Mouse (Mus musculus) thymus, adult 2 months (tissue): ENCODE measurements at regions not wholly inside any gene's neighbourhood (a gene's known extent, or its start where the extent isn't known, plus 50 kb on each side); places are given as distances from the start of the nearest gene placed in this dataset.

Experiments
- DNase-seq: peaks from one replicate; pipeline ENCODE4 v3.0.0; 2021
- H3K27ac ChIP-seq: fragments of 200-500 bp; 2 replicates; pipeline ENCODE4 v1.5.1; 2012; ENCODE audit warnings: low read length, control low read depth; ENCODE audit not compliant: control insufficient read depth, insufficient read depth
- H3K27me3 ChIP-seq: fragments of 200-500 bp; 2 replicates; pipeline ENCODE4 v1.6.1; 2012; ENCODE audit warnings: mild to moderate bottlenecking, low read length, moderate library complexity, mixed read lengths; ENCODE audit not compliant: control insufficient read depth, insufficient read depth
- H3K36me3 ChIP-seq: fragments of 200-500 bp; 2 replicates; pipeline ENCODE4 v1.6.1; 2012; ENCODE audit warnings: mild to moderate bottlenecking, low read length, moderate library complexity; ENCODE audit not compliant: control insufficient read depth, insufficient read depth
- H3K4me1 ChIP-seq: fragments of 200-500 bp; replicated peaks from 2 replicates; pipeline ENCODE4 v1.6.1; 2012; ENCODE audit warnings: low read length; ENCODE audit not compliant: control insufficient read depth, insufficient read depth
- H3K4me3 ChIP-seq: fragments of 200-500 bp; 2 replicates; pipeline ENCODE4 v1.5.1; 2012; ENCODE audit warnings: mild to moderate bottlenecking, low read length, control low read depth, moderate library complexity; ENCODE audit not compliant: control insufficient read depth, insufficient read depth
- CTCF ChIP-seq: fragments of 200-500 bp; IDR thresholded peaks from 2 replicates; pipeline ENCODE4 v1.5.1; 2012; ENCODE audit warnings: mild to moderate bottlenecking, control low read depth, low read length, moderate library complexity, borderline replicate concordance; ENCODE audit not compliant: control insufficient read depth, poor library complexity, insufficient read depth; ENCODE audit errors: extremely low read depth
- POLR2A ChIP-seq: fragments of 200-500 bp; IDR thresholded peaks from 2 replicates; pipeline ENCODE4 v1.6.1; 2012; ENCODE audit warnings: mild to moderate bottlenecking, low read length, control low read depth, moderate library complexity; ENCODE audit not compliant: control insufficient read depth, poor library complexity, insufficient read depth; ENCODE audit errors: extremely low read depth
- WGBS: fragments of 180-500 bp; shearing (Covaris S2); methylation state at CpG from one replicate; pipeline ENCODE4 v1.1.7; 2018; 5-methylcytosine and 5-hydroxymethylcytosine counted together

DNA sequence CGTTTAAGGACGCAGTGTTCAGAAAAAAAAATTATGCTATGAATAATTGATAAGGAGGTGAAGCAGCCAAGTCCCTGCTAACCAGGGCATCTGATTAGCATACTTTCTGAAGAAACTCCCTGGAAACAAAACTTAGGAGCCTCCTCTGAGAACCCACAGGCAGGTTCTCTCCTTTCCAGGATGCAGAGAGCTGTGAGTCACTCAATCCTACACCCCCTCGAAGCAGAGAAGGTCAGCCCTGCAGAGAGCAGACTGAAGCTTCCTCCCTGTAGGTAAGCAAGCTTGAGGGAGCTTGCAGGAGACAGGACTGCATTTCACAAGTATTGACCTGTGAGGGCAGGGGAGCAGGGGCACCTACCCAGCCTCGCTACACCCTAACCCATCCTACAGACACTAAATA is 83.7 kb upstream of the L3mbtl4 start:
- 88% methylated on average over 4 of the region's 4 CpGs for WGBS
- Histone ChIP-seq H3K27ac (no peak overlapping the region), H3K4me1 (no peaks in the 10 kb centered on the region), H3K36me3 (no peaks in the 10 kb centered on the region), H3K27me3 (no peaks in the 10 kb centered on the region), H3K4me3 (no peak overlapping the region)
- no peak for DNase-seq
- TF ChIP-seq CTCF (no peak), POLR2A (no peak)

DNA sequence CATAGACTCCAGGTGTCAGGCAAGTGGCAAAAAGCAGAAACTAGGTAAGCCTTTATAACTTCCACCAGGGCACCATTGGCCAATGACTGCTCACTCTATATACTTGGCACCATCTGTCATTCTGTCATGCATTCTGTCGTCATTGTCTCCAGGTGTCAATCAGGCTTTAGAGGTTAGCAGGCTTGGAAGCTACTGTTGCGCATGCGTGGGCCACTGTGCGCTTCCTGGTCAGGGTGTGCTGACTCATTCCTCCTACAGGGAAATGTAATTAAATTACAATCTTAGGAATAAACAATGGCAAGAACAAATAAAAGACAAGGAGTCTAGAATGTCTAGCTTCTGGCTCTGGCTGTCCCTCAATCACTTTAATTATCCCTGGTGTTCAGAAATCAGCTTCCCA is 68.1 kb upstream of the L3mbtl4 start:
- TF ChIP-seq POLR2A, result no peak
- no peak for TF ChIP-seq CTCF
- Histone ChIP-seq H3K27ac (no peak overlapping the region), H3K36me3 (no peaks in the 10 kb centered on the region), H3K4me3 (no peak overlapping the region), H3K27me3 (no peaks in the 10 kb centered on the region), H3K4me1 (no peaks in the 10 kb centered on the region)
- DNase-seq, result no peak
- 81% methylated on average over 4 of the region's 4 CpGs for WGBS

DNA sequence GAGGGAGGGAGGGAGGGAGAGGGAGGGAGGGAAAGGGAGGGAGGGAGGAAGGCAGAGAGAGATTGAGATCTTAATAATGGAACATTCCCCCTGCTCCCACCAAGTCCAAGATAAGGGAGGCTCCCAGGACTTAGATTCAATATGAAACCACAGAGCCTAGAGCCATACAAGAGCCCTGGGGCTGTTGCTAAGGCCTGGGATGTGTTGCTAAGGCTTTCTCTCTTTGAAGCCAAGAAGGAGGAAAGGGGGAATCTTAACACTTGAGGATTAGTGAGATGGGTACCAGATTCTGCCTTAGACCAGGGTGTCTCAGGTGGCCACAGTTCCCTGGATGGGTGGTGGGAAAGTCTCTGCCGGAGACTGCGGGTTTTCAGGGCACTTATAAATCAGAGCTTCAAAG is 64.8 kb upstream of the L3mbtl4 start:
- WGBS, result 4% methylated on average over 2 of the region's 2 CpGs
- Histone ChIP-seq H3K36me3 (no peaks in the 10 kb centered on the region), H3K4me1 (no peaks in the 10 kb centered on the region), H3K27ac (no peak overlapping the region), H3K27me3 (no peaks in the 10 kb centered on the region), H3K4me3 (no peak overlapping the region)
- no peak for DNase-seq
- no peak for TF ChIP-seq CTCF
- TF ChIP-seq POLR2A, result no peak

DNA sequence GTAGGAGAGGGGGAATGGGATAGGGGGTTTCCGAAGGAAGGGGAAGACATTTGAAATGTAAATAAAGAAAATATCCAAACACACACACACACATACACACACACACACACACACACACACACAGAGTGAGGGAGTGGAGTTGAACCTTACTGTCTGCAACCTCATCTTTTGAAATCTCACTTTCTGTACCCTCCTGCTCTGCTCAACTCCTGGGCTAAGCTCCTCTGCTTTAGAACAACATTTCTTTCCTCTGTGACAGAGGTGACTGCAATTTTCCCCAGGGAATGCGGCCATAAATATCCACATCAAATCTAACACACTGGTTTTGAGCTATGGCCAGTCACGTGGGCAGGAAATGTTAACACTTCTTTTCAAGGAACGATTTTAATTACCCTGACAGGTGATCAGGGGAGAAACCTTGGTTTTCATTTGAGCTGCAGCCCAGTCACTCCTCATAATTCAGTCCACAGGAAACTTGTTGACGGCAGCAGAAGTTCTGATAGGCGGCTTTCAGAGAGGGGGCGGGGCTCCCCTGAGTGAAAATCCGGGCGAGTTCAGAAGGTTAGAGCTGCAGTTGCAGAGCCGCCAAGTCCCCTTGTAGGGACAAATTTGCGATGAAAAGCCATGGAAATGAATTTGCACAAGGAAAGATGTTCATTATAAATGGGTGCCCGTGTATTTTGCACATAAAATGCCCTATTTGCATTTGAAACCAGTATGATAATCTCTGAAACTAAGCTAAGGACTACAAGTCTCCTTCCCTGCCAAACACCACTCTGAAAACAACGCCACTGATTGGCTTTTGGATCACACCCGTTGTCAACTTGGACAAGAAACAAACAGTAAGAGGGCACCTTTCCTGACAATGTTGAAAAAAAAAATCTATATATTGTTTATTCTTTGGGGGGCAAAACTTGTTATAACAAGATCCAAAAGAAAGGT is 63.0 kb upstream of the L3mbtl4 start:
- no peak overlapping the region for H3K4me3 ChIP-seq
- no peaks in the 10 kb centered on the region for H3K27me3 ChIP-seq
- DNase-seq, result no peak
- 15% methylated on average over 14 of the region's 14 CpGs for WGBS
- no peak overlapping the region for H3K27ac ChIP-seq
- TF ChIP-seq CTCF, result no peak
- H3K4me1 ChIP-seq, result no peaks in the 10 kb centered on the region
- H3K36me3 ChIP-seq, result no peaks in the 10 kb centered on the region

DNA sequence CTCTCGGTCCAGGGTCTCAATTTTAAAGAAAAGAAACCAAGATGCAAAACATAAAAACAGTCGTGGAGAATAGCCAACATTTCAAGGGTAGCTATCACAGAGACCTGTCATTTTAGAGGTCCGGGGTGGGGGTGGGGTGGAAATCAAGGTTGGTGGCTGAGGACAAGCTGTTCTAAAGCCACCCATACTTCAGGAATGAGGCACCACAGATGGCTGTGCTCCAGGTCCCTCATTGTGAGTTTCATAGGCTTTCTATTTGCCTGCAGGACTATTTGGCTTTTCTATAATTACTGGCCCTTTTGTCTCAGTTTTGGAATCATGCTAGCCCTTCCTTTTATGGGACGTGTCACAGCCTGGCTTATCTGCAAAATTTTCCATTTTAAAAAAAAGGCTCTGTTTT is 55.4 kb upstream of the L3mbtl4 start:
- Histone ChIP-seq H3K36me3 (no peaks in the 10 kb centered on the region), H3K4me1 (no peaks in the 10 kb centered on the region), H3K27me3 (no peaks in the 10 kb centered on the region), H3K27ac (no peak overlapping the region), H3K4me3 (no peak overlapping the region)
- no peak for DNase-seq
- no peak for TF ChIP-seq CTCF
- TF ChIP-seq POLR2A, result no peak
- WGBS, result 85% methylated on average over 4 of the region's 4 CpGs

DNA sequence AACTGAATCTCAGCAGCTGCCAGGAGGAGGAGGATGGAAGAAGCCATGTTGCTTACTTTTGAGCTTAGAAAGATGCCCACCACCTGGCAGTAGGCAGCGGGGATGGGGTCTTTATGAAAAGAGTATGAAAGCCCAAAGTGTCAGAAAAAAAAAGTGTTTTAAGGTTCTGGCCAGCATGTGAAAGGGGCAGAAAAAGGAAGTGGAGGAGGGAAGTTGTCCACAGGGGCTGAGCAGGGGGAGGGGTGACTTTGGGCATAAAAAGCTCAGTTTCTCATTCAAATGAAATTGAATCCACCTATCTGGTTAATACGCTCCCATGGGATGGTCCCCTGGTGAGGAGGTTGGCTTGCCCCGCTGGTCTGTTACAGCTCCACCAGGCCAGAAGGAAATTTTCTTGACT is 50.4 kb upstream of the L3mbtl4 start:
- TF ChIP-seq POLR2A, result no peak
- no peak for DNase-seq
- 83% methylated on average over 3 of the region's 3 CpGs for WGBS

More for the DNA sequence above, 50.4 kb upstream of the L3mbtl4 start:
- H3K27me3 ChIP-seq, result no peaks in the 10 kb centered on the region
- H3K36me3 ChIP-seq, result no peaks in the 10 kb centered on the region
- H3K27ac ChIP-seq, result no peak overlapping the region
- H3K4me1 ChIP-seq, result no peaks in the 10 kb centered on the region
- H3K4me3 ChIP-seq, result no peak overlapping the region
